ENCODE assay signal across 8 mouse cellular contexts in the genomic region with DNA sequence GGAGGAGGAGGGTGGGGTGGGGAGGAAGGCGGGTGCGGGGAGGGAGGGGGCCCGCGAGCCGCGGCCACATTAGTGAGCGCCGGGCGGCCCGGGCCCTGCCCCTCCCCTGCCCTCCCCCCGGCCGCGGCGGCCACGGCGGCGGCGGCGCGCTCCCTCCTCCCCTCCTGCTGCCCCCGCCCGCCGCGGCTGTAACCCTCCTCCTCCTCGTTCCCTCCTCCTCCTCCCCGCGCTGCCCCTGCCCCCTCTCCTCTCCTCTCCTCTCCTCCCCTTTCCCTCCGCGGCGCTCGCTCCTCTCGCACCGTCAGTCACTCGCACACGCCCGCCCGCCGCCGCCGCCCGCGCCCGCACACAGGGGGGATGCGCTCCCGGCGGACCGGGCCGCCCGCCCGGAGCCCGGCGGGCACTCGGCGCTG. TPM values are rescaled to one million over a fixed set of nuclear protein-coding genes. Genes with fewer than 3 reads are reported as not detected.
DNase-seq lines count a peak whose midpoint lies in the region; ATAC-seq and TF ChIP-seq lines count a peak whose summit lies in the region.

No protein-coding gene starts in this region.

- peaks cover 11% of the 10 kb centered on the region for H3K4me1 ChIP-seq in brown adipose tissue, adult 24 weeks (ENCODE audit: control insufficient read depth, insufficient read depth, insufficient read length, low read length)
- H3K4me1 ChIP-seq in forebrain, embryonic 10.5 days = peaks cover 31% of the 10 kb centered on the region
- H3K4me1 ChIP-seq in heart, embryonic 15.5 days (replicated peaks) = peaks cover 24% of the 10 kb centered on the region
- peaks cover 21% of the 10 kb centered on the region for H3K4me1 ChIP-seq in liver, embryonic 16.5 days (ENCODE audit: control insufficient read depth, low read depth, low read length)
- H3K4me1 ChIP-seq in neural tube, embryonic 13.5 days (replicated peaks) = peaks cover 38% of the 10 kb centered on the region
- peaks cover 4% of the 10 kb centered on the region for H3K4me1 ChIP-seq in thymus, adult 2 months (replicated peaks; ENCODE audit: control insufficient read depth, insufficient read depth, low read length)

- no peaks in the 10 kb centered on the region for H3K9me3 ChIP-seq in forebrain, embryonic 10.5 days
- H3K9me3 ChIP-seq in heart, embryonic 15.5 days (replicated peaks) = no peaks in the 10 kb centered on the region
- no peaks in the 10 kb centered on the region for H3K9me3 ChIP-seq in liver, embryonic 16.5 days (replicated peaks; ENCODE audit: control insufficient read depth, low read length)
- no peaks in the 10 kb centered on the region for H3K9me3 ChIP-seq in neural tube, embryonic 13.5 days

- DNase-seq in forebrain, embryonic 10.5 days (ENCODE audit: extremely low spot score, low spot score) = no peak
- DNase-seq in kidney, postnatal 25 days = peak; percentile 89 to 96
- peak; percentile 85 for DNase-seq in thymus, adult 2 months

- 2% methylated on average over 27 of the region's 54 CpGs for WGBS in forebrain, embryonic 10.5 days
- WGBS in heart, embryonic 15.5 days = 1% methylated on average over 16 of the region's 54 CpGs
- under 1% methylated on average over 33 of the region's 54 CpGs for WGBS in liver, embryonic 16.5 days (ENCODE audit: insufficient replicate concordance)
- 0% methylated on average over 12 of the region's 54 CpGs for WGBS in neural tube, embryonic 13.5 days
- 1% methylated on average over 25 of the region's 54 CpGs for WGBS in thymus, adult 2 months

- H3K27me3 ChIP-seq in forebrain, embryonic 10.5 days (ENCODE audit: poor library complexity, severe bottlenecking) = no peaks in the 10 kb centered on the region
- no peaks in the 10 kb centered on the region for H3K27me3 ChIP-seq in heart, embryonic 15.5 days
- no peaks in the 10 kb centered on the region for H3K27me3 ChIP-seq in liver, embryonic 16.5 days (ENCODE audit: control insufficient read depth, insufficient read depth, low read depth, low read length)
- H3K27me3 ChIP-seq in neural tube, embryonic 13.5 days = no peaks in the 10 kb centered on the region
- no peaks in the 10 kb centered on the region for H3K27me3 ChIP-seq in thymus, adult 2 months (ENCODE audit: control insufficient read depth, insufficient read depth, low read length)

- peak overlapping the region; percentile 92 for H3K4me3 ChIP-seq in brown adipose tissue, adult 24 weeks (ENCODE audit: insufficient read depth, low read depth, low read length)
- H3K4me3 ChIP-seq in forebrain, embryonic 10.5 days = peak overlapping the region; percentile 71
- H3K4me3 ChIP-seq in heart, embryonic 15.5 days = peak overlapping the region; percentile 100
- H3K4me3 ChIP-seq in liver, embryonic 16.5 days (ENCODE audit: low read depth, low read length) = peak overlapping the region; percentile 100
- H3K4me3 ChIP-seq in neural tube, embryonic 13.5 days = peak overlapping the region; percentile 100
- H3K4me3 ChIP-seq in thymus, adult 2 months (ENCODE audit: control insufficient read depth, insufficient read depth, low read length) = peak overlapping the region; percentile 81

- H3K9ac ChIP-seq in heart, embryonic 15.5 days = peak overlapping the region; percentile 99
- peak overlapping the region; percentile 100 for H3K9ac ChIP-seq in liver, embryonic 16.5 days (ENCODE audit: low read depth, low read length)
- H3K9ac ChIP-seq in neural tube, embryonic 13.5 days = peak overlapping the region; percentile 100

- TF ChIP-seq POLR2A in thymus, adult 2 months (IDR thresholded peaks at IDR 0.05; ENCODE audit: control insufficient read depth, extremely low read depth, insufficient read depth, low read length, poor library complexity) = no peak; the same call in 1 of the 2 replicates

- TF ChIP-seq CTCF in thymus, adult 2 months (IDR thresholded peaks at IDR 0.05; ENCODE audit: borderline replicate concordance, control insufficient read depth, extremely low read depth, insufficient read depth, low read length, poor library complexity) = no peak

- peak overlapping the region; percentile 97 for H3K27ac ChIP-seq in brown adipose tissue, adult 24 weeks (replicated peaks; ENCODE audit: low read depth, low read length)
- peak overlapping the region; percentile 99 for H3K27ac ChIP-seq in forebrain, embryonic 10.5 days
- H3K27ac ChIP-seq in heart, embryonic 15.5 days = peak overlapping the region; percentile 100
- peak overlapping the region; percentile 100 for H3K27ac ChIP-seq in liver, embryonic 16.5 days (ENCODE audit: low read length)
- peak overlapping the region; percentile 100 for H3K27ac ChIP-seq in neural tube, embryonic 13.5 days (replicated peaks)
- H3K27ac ChIP-seq in thymus, adult 2 months (ENCODE audit: control insufficient read depth, insufficient read depth, low read length) = peak overlapping the region; percentile 95

- H3K4me2 ChIP-seq in heart, embryonic 15.5 days = peak overlapping the region; percentile 62
- H3K4me2 ChIP-seq in liver, embryonic 16.5 days (ENCODE audit: low read depth, low read length) = peak overlapping the region; percentile 62
- peak overlapping the region; percentile 64 for H3K4me2 ChIP-seq in neural tube, embryonic 13.5 days

- peaks cover 15% of the 10 kb centered on the region for H3K36me3 ChIP-seq in forebrain, embryonic 10.5 days (replicated peaks)
- 0 out of 2 replicates have a peak, but pooled peaks cover 3% of the 10 kb centered on the region for H3K36me3 ChIP-seq in heart, embryonic 15.5 days
- peaks cover 5% of the 10 kb centered on the region; the same call in 1 of the 2 replicates for H3K36me3 ChIP-seq in liver, embryonic 16.5 days (ENCODE audit: control insufficient read depth, insufficient read depth)
- H3K36me3 ChIP-seq in neural tube, embryonic 13.5 days = 0 out of 2 replicates have a peak, but pooled peaks cover 5% of the 10 kb centered on the region
- no peaks in the 10 kb centered on the region for H3K36me3 ChIP-seq in thymus, adult 2 months (ENCODE audit: control insufficient read depth, insufficient read depth, low read length)

- ATAC-seq in CD4-positive, CD25-positive, alpha-beta regulatory T cell, adult 4 months = peak; percentile 37
- peak; percentile 76 for ATAC-seq in heart, embryonic 15.5 days (replicated peaks; ENCODE audit: insufficient number of reproducible peaks, insufficient read depth, low FRiP score, low read depth)
- ATAC-seq in liver, embryonic 16.5 days (ENCODE audit: low read depth) = peak; percentile 68
- peak; percentile 81 for ATAC-seq in neural tube, embryonic 13.5 days (ENCODE audit: low read depth)

RNA-seq across cellular contexts. Expression of a gene that starts 0.6 kb away (rescaled TPM):
- polyA plus RNA-seq in CD4-positive, CD25-positive, alpha-beta regulatory T cell, adult 4 months (2017; shearing (Covaris generic)) = 10 to 100 TPM; 52.0 to 71.4 TPM
- 42.7 and 45.9 TPM in 2 replicates for polyA plus RNA-seq in brown adipose tissue, adult 24 weeks (2012; ENCODE audit: insufficient read depth, insufficient read length, missing spikeins)
- polyA plus RNA-seq in forebrain, embryonic 10.5 days (2016; fragmentation: Nextera tagmentation; extraction: Ambion mirVana) = 46.4 and 47.5 TPM in 2 replicates
- 31.3 and 35.5 TPM in 2 replicates for polyA plus RNA-seq in heart, embryonic 15.5 days (2015; fragmentation: Nextera tagmentation; extraction: Ambion mirVana)
- 30.9 and 33.3 TPM in 2 replicates for polyA plus RNA-seq in liver, embryonic 16.5 days (2015; fragmentation: Nextera tagmentation; extraction: Ambion mirVana)
- polyA plus RNA-seq in neural tube, embryonic 13.5 days (2015; fragmentation: Nextera tagmentation; extraction: Ambion mirVana) = 39.7 and 45.1 TPM in 2 replicates
- 39.4 and 45.6 TPM in 2 replicates for polyA plus RNA-seq in thymus, adult 2 months (2012; rRNA removed)

RNA-seq across cellular contexts. Expression of a gene that starts 6.9 kb away (rescaled TPM):
- not detected for polyA plus RNA-seq in CD4-positive, CD25-positive, alpha-beta regulatory T cell, adult 4 months (2017; shearing (Covaris generic))
- polyA plus RNA-seq in brown adipose tissue, adult 24 weeks (2012; ENCODE audit: insufficient read depth, insufficient read length, missing spikeins) = not detected in 2 replicates
- not detected in 2 replicates for polyA plus RNA-seq in forebrain, embryonic 10.5 days (2016; fragmentation: Nextera tagmentation; extraction: Ambion mirVana)
- not detected in 2 replicates for polyA plus RNA-seq in heart, embryonic 15.5 days (2015; fragmentation: Nextera tagmentation; extraction: Ambion mirVana)
- not detected in 2 replicates for polyA plus RNA-seq in liver, embryonic 16.5 days (2015; fragmentation: Nextera tagmentation; extraction: Ambion mirVana)
- polyA plus RNA-seq in neural tube, embryonic 13.5 days (2015; fragmentation: Nextera tagmentation; extraction: Ambion mirVana) = not detected in 2 replicates
- not detected in 2 replicates for polyA plus RNA-seq in thymus, adult 2 months (2012; rRNA removed)
